Mouse (Mus musculus): ENCODE data around the gene Adamts14. TPM values are rescaled to one million over a fixed set of nuclear protein-coding genes. Genes with fewer than 3 reads are reported as not detected.
A peak's percentile ranks its signal among the peaks of the same experiment; 100 is the strongest.

Gene Adamts14
- polyA plus RNA-seq, 1 experiment from 2014 or later = 1.8 TPM

DNA sequence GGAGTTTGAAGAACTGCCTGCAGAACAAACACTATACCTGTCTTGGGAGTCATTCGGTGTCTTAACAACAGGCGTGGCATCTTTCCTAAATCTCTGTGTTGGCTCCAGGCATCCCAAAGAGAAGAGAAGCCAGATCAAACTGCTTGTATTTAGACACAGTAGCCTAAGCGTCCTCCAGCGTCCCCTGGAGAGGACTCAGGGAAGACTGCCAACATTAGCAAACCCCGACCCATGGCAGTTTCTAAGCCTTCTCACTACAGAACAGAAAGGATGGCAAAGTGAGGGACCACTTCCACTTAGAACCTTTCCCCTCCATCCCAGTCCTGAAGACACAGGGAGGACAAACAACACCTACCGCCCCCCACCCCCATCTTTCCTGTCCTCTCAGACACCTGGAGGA, 93.3 kb downstream of the Adamts14 start:
- DNase-seq (peak; percentile 28), ATAC-seq (ENCODE audit: insufficient read depth) (no peak)
- Histone ChIP-seq H3K9ac (no peak overlapping the region), H3K4me2 (no peak overlapping the region), H3K27me3 (ENCODE audit: insufficient read depth, low read length) (no peaks in the 10 kb centered on the region), H3K27ac (ENCODE audit: low read depth) (no peak overlapping the region), H3K36me3 (ENCODE audit: insufficient read depth) (no peaks in the 10 kb centered on the region), H3K4me1 (ENCODE audit: insufficient read depth) (peaks cover 6% of the 10 kb centered on the region), H3K9me3 (ENCODE audit: low read depth, low read length) (no peaks in the 10 kb centered on the region), H3K4me3 (ENCODE audit: low read depth, low read length) (no peak overlapping the region)
- no peak for TF ChIP-seq CTCF (IDR thresholded peaks at IDR 0.05; ENCODE audit: low read depth)
- WGBS = 63% methylated on average over 6 of the region's 6 CpGs

GRCm38 (mm10) chr10:61178687-61179086, 94.6 kb downstream of the Adamts14 start:
- H3K36me3 ChIP-seq (ENCODE audit: insufficient read depth) = no peaks in the 10 kb centered on the region
- H3K4me3 ChIP-seq (ENCODE audit: low read depth, low read length) = no peak overlapping the region
- no peak for DNase-seq
- no peak for TF ChIP-seq CTCF (IDR thresholded peaks at IDR 0.05; ENCODE audit: low read depth)
- WGBS = 85% methylated on average over 8 of the region's 8 CpGs
- peaks cover 11% of the 10 kb centered on the region for H3K4me1 ChIP-seq (ENCODE audit: insufficient read depth)
- ATAC-seq (ENCODE audit: insufficient read depth) = no peak
- H3K27me3 ChIP-seq (ENCODE audit: insufficient read depth, low read length) = no peaks in the 10 kb centered on the region
- no peak overlapping the region for H3K4me2 ChIP-seq
- no peak overlapping the region for H3K9ac ChIP-seq
- H3K27ac ChIP-seq (ENCODE audit: low read depth) = no peak overlapping the region
- no peaks in the 10 kb centered on the region for H3K9me3 ChIP-seq (ENCODE audit: low read depth, low read length)

- no peaks in the 10 kb centered on the region for H3K27me3 ChIP-seq (ENCODE audit: insufficient read depth, low read length)
- 80% methylated on average over 4 of the region's 4 CpGs for WGBS
- no peak overlapping the region for H3K9ac ChIP-seq
- H3K27ac ChIP-seq (ENCODE audit: low read depth) = no peak overlapping the region
- TF ChIP-seq CTCF (IDR thresholded peaks at IDR 0.05; ENCODE audit: low read depth) = no peak
- no peak overlapping the region for H3K4me3 ChIP-seq (ENCODE audit: low read depth, low read length)
- H3K36me3 ChIP-seq (ENCODE audit: insufficient read depth) = no peaks in the 10 kb centered on the region
- no peaks in the 10 kb centered on the region for H3K9me3 ChIP-seq (ENCODE audit: low read depth, low read length)
- DNase-seq = no peak
- peaks cover 11% of the 10 kb centered on the region for H3K4me1 ChIP-seq (ENCODE audit: insufficient read depth)
- H3K4me2 ChIP-seq = no peak overlapping the region
- no peak for ATAC-seq (ENCODE audit: insufficient read depth)
These were observed 95.5 kb downstream of the Adamts14 start for GRCm38 (mm10) chr10:61177751-61178150.

GRCm38 (mm10) chr10:61176221-61176790, 96.9 kb downstream of the Adamts14 start:
- H3K4me2 ChIP-seq = peak overlapping the region; percentile 37
- DNase-seq (peak; percentile 72), ATAC-seq (ENCODE audit: insufficient read depth) (peak; percentile 55; the same call in 1 of the 2 replicates)
- no peaks in the 10 kb centered on the region for H3K36me3 ChIP-seq (ENCODE audit: insufficient read depth)
- H3K27ac ChIP-seq (ENCODE audit: low read depth) = no peak overlapping the region
- H3K27me3 ChIP-seq (ENCODE audit: insufficient read depth, low read length) = no peaks in the 10 kb centered on the region
- peaks cover 11% of the 10 kb centered on the region for H3K4me1 ChIP-seq (ENCODE audit: insufficient read depth)
- no peak for TF ChIP-seq CTCF (IDR thresholded peaks at IDR 0.05; ENCODE audit: low read depth)
- peak overlapping the region; percentile 13; the same call in 1 of the 2 replicates for H3K9ac ChIP-seq
- H3K4me3 ChIP-seq (ENCODE audit: low read depth, low read length) = no peak overlapping the region
- 34% methylated on average over 7 of the region's 7 CpGs for WGBS
- H3K9me3 ChIP-seq (ENCODE audit: low read depth, low read length) = no peaks in the 10 kb centered on the region

DNA sequence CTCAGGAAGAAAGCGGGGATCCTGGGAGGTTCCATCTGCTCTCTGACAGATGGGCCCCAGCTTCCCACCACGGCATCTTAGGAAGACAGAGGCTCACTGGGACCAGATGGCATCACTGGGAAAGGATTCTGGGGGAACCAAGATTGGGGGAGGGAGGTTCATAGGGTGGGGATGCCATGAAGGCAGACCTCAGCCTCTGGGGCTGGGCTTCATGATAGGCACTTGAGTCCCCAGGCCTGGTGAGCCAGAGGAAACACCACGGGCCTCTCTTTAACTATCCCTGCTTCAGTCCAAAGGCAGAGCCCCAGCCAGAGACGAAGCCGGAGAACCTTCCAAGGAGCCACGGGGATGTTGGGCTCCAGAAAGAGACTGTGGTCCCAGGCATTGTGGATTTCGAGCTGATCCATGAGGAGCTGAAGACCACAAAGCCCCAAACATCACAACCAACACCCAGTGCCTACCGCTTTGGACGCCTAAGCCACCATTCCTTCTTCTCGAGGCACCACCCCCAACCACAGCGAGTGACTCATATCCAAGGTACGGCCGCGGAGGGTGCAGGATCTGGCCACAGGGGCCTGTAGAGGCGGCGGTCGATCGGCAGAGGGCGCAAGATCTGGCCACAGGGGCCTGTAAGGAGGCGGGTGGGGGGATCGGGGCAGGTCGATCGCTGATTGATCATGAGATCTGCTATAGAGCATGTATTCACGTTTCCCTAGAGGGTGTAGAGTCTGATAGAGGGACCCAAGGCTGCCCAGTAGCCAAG, 97.6 kb downstream of the Adamts14 start:
- peak; percentile 42; the same call in 1 of the 2 replicates for ATAC-seq (ENCODE audit: insufficient read depth)
- WGBS = 14% methylated on average over 24 of the region's 24 CpGs
- Histone ChIP-seq H3K27ac (ENCODE audit: low read depth) (no peak overlapping the region), H3K36me3 (ENCODE audit: insufficient read depth) (no peaks in the 10 kb centered on the region), H3K9ac (peak overlapping the region; percentile 13; the same call in 1 of the 2 replicates), H3K27me3 (ENCODE audit: insufficient read depth, low read length) (no peaks in the 10 kb centered on the region), H3K9me3 (ENCODE audit: low read depth, low read length) (no peaks in the 10 kb centered on the region), H3K4me3 (ENCODE audit: low read depth, low read length) (no peak overlapping the region), H3K4me1 (ENCODE audit: insufficient read depth) (peaks cover 11% of the 10 kb centered on the region), H3K4me2 (peak overlapping the region; percentile 37)
- peak; percentile 65 for TF ChIP-seq CTCF (IDR thresholded peaks at IDR 0.05; ENCODE audit: low read depth)
- peak; percentile 77 for DNase-seq

GRCm38 (mm10) chr10:61174711-61175441, 98.4 kb downstream of the Adamts14 start:
- ATAC-seq (ENCODE audit: insufficient read depth) = peak; percentile 48
- no peak for TF ChIP-seq CTCF (IDR thresholded peaks at IDR 0.05; ENCODE audit: low read depth)
- WGBS = 23% methylated on average over 13 of the region's 13 CpGs

DNA sequence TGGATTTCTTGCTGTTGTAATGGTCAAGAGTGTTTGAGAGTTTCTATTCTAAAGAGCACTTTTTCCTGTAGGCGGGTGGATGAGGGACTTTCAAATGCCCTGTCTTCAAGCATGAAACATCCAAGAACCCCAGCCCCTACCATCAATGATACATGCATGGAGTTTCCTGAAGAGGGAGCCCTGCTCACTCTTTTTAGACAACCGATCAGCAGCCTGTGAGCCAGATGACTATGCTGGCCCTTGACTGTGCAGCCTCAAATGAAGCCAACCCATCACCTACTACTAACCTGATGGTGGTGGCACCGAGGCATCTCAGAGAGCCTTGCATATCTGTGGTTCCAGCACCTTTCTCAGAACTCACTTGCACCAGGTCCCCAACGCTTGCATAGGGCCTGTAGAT, 100.7 kb downstream of the Adamts14 start:
- no peak for DNase-seq
- H3K4me3 ChIP-seq (ENCODE audit: low read depth, low read length) = no peak overlapping the region
- H3K9me3 ChIP-seq (ENCODE audit: low read depth, low read length) = no peaks in the 10 kb centered on the region
- no peak overlapping the region for H3K9ac ChIP-seq
- H3K27ac ChIP-seq (ENCODE audit: low read depth) = no peak overlapping the region
- no peak for ATAC-seq (ENCODE audit: insufficient read depth)
- no peaks in the 10 kb centered on the region for H3K36me3 ChIP-seq (ENCODE audit: insufficient read depth)
- H3K4me1 ChIP-seq (ENCODE audit: insufficient read depth) = peaks cover 11% of the 10 kb centered on the region
- TF ChIP-seq CTCF (IDR thresholded peaks at IDR 0.05; ENCODE audit: low read depth) = no peak
- 82% methylated on average over 4 of the region's 4 CpGs for WGBS
- no peaks in the 10 kb centered on the region for H3K27me3 ChIP-seq (ENCODE audit: insufficient read depth, low read length)
- H3K4me2 ChIP-seq = no peak overlapping the region

More at GRCm38 (mm10) chr10:61174711-61175441, 98.4 kb downstream of the Adamts14 start:
- no peak overlapping the region for H3K27ac ChIP-seq (ENCODE audit: low read depth)
- H3K9me3 ChIP-seq (ENCODE audit: low read depth, low read length) = no peaks in the 10 kb centered on the region
- peaks cover 11% of the 10 kb centered on the region for H3K4me1 ChIP-seq (ENCODE audit: insufficient read depth)
- no peak overlapping the region for H3K4me3 ChIP-seq (ENCODE audit: low read depth, low read length)
- DNase-seq = peak; percentile 77
- H3K36me3 ChIP-seq (ENCODE audit: insufficient read depth) = no peaks in the 10 kb centered on the region
- no peak overlapping the region for H3K4me2 ChIP-seq
- no peaks in the 10 kb centered on the region for H3K27me3 ChIP-seq (ENCODE audit: insufficient read depth, low read length)
- H3K9ac ChIP-seq = no peak overlapping the region
